Comparison of ENCODE assay signal across 8 mouse cellular contexts in the genomic region with DNA sequence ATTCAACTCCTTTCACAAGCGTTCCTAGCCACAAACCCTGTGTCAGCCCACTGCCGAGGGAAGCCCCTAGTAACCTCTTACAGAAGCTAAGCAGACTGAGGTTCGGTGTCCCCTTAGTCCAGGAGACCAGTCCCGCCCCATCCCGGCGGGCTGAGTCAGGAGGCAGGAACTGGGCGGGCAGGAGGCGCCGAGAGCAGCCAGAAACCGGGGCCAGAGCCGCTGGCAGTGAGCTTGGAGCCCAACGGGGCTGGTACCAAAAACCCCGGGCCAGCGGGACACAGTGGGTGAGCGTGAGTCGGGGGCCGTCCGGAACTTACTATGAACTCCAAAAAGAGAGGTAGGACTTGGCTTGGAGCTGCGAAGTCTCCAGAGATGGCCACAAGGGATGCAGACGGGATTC. TPM values are rescaled to one million over a fixed set of nuclear protein-coding genes. Genes with fewer than 3 reads are reported as not detected.
DNase-seq lines count a peak whose midpoint lies in the region; ATAC-seq and TF ChIP-seq lines count a peak whose summit lies in the region.

No protein-coding gene starts in this region.

- DNase-seq in cerebellum, adult 9-11 months, result peak; percentile 35
- DNase-seq in cerebellum, adult 11 months, result no peak
- DNase-seq in embryo, embryonic 11 days, result peak; percentile 41
- DNase-seq in heart, adult 8-10 months (ENCODE audit: low spot score), result peak; percentile 69
- peak; percentile 49 for DNase-seq in kidney, adult 9 months
- DNase-seq in stomach, postnatal 0 days (ENCODE audit: low spot score), result peak; percentile 52
- DNase-seq in frontal cortex, postnatal 36 days (ENCODE audit: low spot score in 2 of 2), result no peak

- peak overlapping the region; percentile 61 for H3K4me3 ChIP-seq in lung, embryonic 16.5 days (ENCODE audit: low read length)
- peak overlapping the region; percentile 38 for H3K4me3 ChIP-seq in stomach, postnatal 0 days (ENCODE audit: low read depth, low read length)

- peaks cover 17% of the 10 kb centered on the region for H3K4me1 ChIP-seq in lung, embryonic 16.5 days (replicated peaks; ENCODE audit: control insufficient read depth, insufficient read depth, low read length)
- 0 out of 2 replicates have a peak, but pooled peaks cover 4% of the 10 kb centered on the region for H3K4me1 ChIP-seq in stomach, postnatal 0 days (replicated peaks; ENCODE audit: control insufficient read depth, insufficient read depth)

- WGBS in lung, embryonic 16.5 days, result 5% methylated on average over 20 of the region's 20 CpGs
- WGBS in stomach, postnatal 0 days, result 5% methylated on average over 19 of the region's 20 CpGs

- peak; percentile 36; the same call in 1 of the 2 replicates for ATAC-seq in lung, embryonic 16.5 days (ENCODE audit: low read depth)
- ATAC-seq in stomach, postnatal 0 days (ENCODE audit: low FRiP score, low TSS enrichment), result no peak

- peak overlapping the region; percentile 54 for H3K9ac ChIP-seq in lung, embryonic 16.5 days (ENCODE audit: low read length)
- H3K9ac ChIP-seq in stomach, postnatal 0 days (ENCODE audit: low read length), result peak overlapping the region; percentile 14; the same call in 1 of the 2 replicates

- peak overlapping the region; percentile 61 for H3K27ac ChIP-seq in lung, embryonic 16.5 days (ENCODE audit: low read length)
- no peak overlapping the region for H3K27ac ChIP-seq in stomach, postnatal 0 days (replicated peaks)

- peaks cover 23% of the 10 kb centered on the region for H3K36me3 ChIP-seq in lung, embryonic 16.5 days (ENCODE audit: control insufficient read depth, insufficient read depth, low read length)
- peaks cover 10% of the 10 kb centered on the region; the same call in 1 of the 2 replicates for H3K36me3 ChIP-seq in stomach, postnatal 0 days (ENCODE audit: control insufficient read depth, insufficient read depth, low read length)

- H3K4me2 ChIP-seq in lung, embryonic 16.5 days (ENCODE audit: low read depth, low read length), result peak overlapping the region; percentile 96
- H3K4me2 ChIP-seq in stomach, postnatal 0 days (replicated peaks; ENCODE audit: low read depth), result peak overlapping the region; percentile 83

- no peak for TF ChIP-seq CTCF in stomach, postnatal 0 days (IDR thresholded peaks at IDR 0.05; ENCODE audit: low read depth)

- no peaks in the 10 kb centered on the region for H3K9me3 ChIP-seq in lung, embryonic 16.5 days (ENCODE audit: control insufficient read depth, low read length)
- no peaks in the 10 kb centered on the region for H3K9me3 ChIP-seq in stomach, postnatal 0 days (ENCODE audit: control insufficient read depth, low read length)

- no peak for TF ChIP-seq EP300 in stomach, postnatal 0 days (optimal IDR thresholded peaks at IDR 0.05)

- peaks cover 2% of the 10 kb centered on the region; the same call in 1 of the 2 replicates for H3K27me3 ChIP-seq in lung, embryonic 16.5 days (ENCODE audit: control insufficient read depth, insufficient read depth, low read depth, low read length)
- no peaks in the 10 kb centered on the region for H3K27me3 ChIP-seq in stomach, postnatal 0 days (ENCODE audit: control insufficient read depth, insufficient read depth, low read length)

RNA-seq across cellular contexts. Expression of gene Ripor1, which starts 8.0 kb away (rescaled TPM):
- total RNA-seq in heart, adult 8-10 months (2022), result 10 to 100 TPM; 45.5 to 50.0 (median 47.4) TPM
- 33.1 and 36.8 TPM in 2 replicates for polyA plus RNA-seq in lung, embryonic 16.5 days (2015; fragmentation: Nextera tagmentation; extraction: Ambion mirVana)
- 8.9 and 9.3 TPM in 2 replicates for polyA plus RNA-seq in stomach, postnatal 0 days (2015; fragmentation: Nextera tagmentation; extraction: Ambion mirVana)

RNA-seq across cellular contexts. Expression of gene Ctcf, which starts 23.3 kb away (rescaled TPM):
- 10 to 100 TPM; 37.4 to 46.3 (median 40.7) TPM for total RNA-seq in heart, adult 8-10 months (2022)
- 112 and 116 TPM in 2 replicates for polyA plus RNA-seq in lung, embryonic 16.5 days (2015; fragmentation: Nextera tagmentation; extraction: Ambion mirVana)
- polyA plus RNA-seq in stomach, postnatal 0 days (2015; fragmentation: Nextera tagmentation; extraction: Ambion mirVana), result 43.3 and 56.6 TPM in 2 replicates

RNA-seq across cellular contexts. Expression of gene Agrp, which starts 24.2 kb away (rescaled TPM):
- not detected for total RNA-seq in heart, adult 8-10 months (2022)
- polyA plus RNA-seq in lung, embryonic 16.5 days (2015; fragmentation: Nextera tagmentation; extraction: Ambion mirVana), result 0.60 TPM in 1 of 2 replicates, not detected in the other
- polyA plus RNA-seq in stomach, postnatal 0 days (2015; fragmentation: Nextera tagmentation; extraction: Ambion mirVana), result 0.45 and 0.98 TPM in 2 replicates

RNA-seq across cellular contexts. Expression of gene Atp6v0d1, which starts 47.2 kb away (rescaled TPM):
- 10 to 100 TPM; 41.6 to 53.8 (median 51.7) TPM for total RNA-seq in heart, adult 8-10 months (2022)
- 87.3 and 93.0 TPM in 2 replicates for polyA plus RNA-seq in lung, embryonic 16.5 days (2015; fragmentation: Nextera tagmentation; extraction: Ambion mirVana)
- 96.2 and 101 TPM in 2 replicates for polyA plus RNA-seq in stomach, postnatal 0 days (2015; fragmentation: Nextera tagmentation; extraction: Ambion mirVana)

Comparison
In these comparisons a context has a peak if more than half of its experiments do, and no peak if none do; other contexts are left out.
1. DNase-seq: peak in cerebellum, adult 9-11 months (single experiment), embryo, embryonic 11 days (single experiment), heart, adult 8-10 months (single experiment), kidney, adult 9 months (single experiment) and stomach, postnatal 0 days (single experiment); none in cerebellum, adult 11 months (single experiment) and frontal cortex, postnatal 36 days (0 of 2).